Mouse (Mus musculus): Measurements from ENCODE around the gene Wdr86.

- TF ChIP-seq GATA1 (IDR thresholded peaks at IDR 0.05; ENCODE audit: borderline replicate concordance, low read length) (no peak), FLI1 (IDR thresholded peaks at IDR 0.05; ENCODE audit: low read length) (no peak)
Observed at GRCm38 (mm10) chr5:24681436-24681835, 49.1 kb downstream of the Wdr86 start.

Data from megakaryocyte, embryonic 14.5 days (primary cell).